Mouse (Mus musculus) spleen, adult 2 months (tissue): ENCODE data around the gene Per1.

Source experiments
- CTCF ChIP-seq: fragments of 200-500 bp; IDR thresholded peaks from 2 replicates; pipeline ENCODE4 v1.5.1; 2011; ENCODE audit warnings: mild to moderate bottlenecking, inconsistent platforms; ENCODE audit not compliant: insufficient read depth, insufficient read length, insufficient replicate concordance; ENCODE audit errors: extremely low read depth
- POLR2A ChIP-seq: fragments of 200-500 bp; IDR thresholded peaks from 2 replicates; pipeline ENCODE4 v1.6.1; 2011; ENCODE audit warnings: low read depth, low read length, inconsistent platforms

GRCm38 (mm10) chr11:69088103-69088855, 6.7 kb upstream of the Per1 start, which contains the start of gene Vamp2:
- peak; percentile 60 for TF ChIP-seq POLR2A
- no peak for TF ChIP-seq CTCF
